Mouse (Mus musculus): Measurements from ENCODE around the gene Smarca5.

Smarca5 gene

DNA sequence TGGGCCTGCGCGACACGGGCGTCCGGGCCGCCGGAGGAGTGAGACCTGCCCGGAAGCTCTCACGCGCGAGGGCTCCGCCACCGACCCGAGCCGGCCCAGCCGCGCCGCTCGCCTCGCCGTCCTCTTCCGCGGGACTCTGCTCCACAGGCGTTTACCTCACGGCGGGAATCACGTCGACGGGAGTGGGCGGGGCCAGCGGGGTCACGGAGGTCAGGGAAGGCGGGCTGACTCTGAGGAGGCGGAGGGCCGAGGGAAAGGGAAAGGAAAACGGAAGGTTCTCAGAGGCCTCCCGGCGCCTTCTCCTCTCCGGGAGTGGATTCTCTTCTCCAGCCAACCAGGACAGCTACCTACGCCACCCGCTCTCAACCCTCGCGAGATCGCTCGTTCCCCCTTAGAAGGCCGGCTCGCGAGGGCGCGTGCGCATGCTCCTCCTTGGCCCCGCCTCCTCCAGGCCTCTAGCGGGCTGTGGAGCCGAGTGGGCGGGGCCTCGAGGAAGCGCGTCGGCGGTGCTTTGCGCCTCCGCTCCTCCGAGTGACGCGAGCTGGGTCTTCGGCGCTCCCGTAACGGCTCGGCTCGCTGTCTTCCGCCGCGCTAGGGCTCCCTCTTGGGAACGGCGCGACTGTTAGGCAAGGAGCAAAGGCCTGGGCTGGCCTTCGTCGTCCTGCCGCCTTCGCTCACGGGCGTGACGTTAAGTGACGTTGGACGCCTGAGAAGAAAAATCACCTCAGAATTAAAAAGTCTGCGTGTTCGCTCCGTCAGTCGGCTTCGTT is at the start of gene Smarca5:
Gene Smarca5, minus strand, starts transcription at position 343 of the 770 bp plus-strand sequence.
- DNase-seq, result peak; percentile 94

DNA sequence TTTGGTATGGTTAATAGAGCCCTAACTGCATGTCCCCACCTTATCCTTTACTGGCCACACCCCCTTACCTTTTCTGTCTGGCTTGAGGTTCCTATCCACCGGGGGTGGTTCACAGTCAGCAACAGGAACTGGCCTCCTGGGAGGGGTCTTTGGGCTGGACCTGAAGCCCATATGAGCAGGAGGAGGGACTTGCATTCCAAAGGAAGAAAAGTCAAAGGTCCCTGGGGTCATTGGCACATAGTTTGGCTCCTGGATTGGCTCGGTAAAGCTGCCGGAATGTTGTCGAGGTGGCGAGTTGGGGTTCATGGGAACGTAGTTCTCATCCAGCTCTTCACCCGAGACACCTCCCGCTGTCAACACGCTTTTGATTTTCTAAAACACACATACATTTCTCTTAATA is 45.3 kb upstream of the Smarca5 start:
- DNase-seq, result no peak

- DNase-seq, result no peak
Observed at GRCm38 (mm10) chr8:80783271-80783670, 44.0 kb upstream of the Smarca5 start.

- no peak for DNase-seq
Observed at GRCm38 (mm10) chr8:80781338-80781737, 42.0 kb upstream of the Smarca5 start.

GRCm38 (mm10) chr8:80780271-80780670 is 41.0 kb upstream of the Smarca5 start:
- DNase-seq, result no peak

DNA sequence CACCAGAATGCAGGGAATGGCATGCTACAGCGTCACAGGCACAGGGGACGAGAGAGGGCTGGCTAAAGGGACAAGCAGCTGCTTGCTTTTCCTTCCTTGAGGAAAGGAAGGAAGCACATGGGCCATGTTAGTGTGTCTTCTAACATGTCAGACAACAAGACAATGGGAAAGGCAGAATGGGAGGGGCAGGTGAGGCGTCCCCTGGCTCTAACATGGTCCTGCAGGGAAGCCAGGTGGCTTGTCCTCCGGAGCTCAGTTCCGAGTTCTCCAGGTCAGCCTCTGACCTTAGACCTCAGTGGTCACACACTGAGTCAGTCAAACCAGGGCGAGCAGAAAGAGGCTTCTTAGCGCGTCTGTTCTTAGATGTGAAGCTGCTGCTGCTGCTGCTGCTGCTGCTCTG is 37.1 kb upstream of the Smarca5 start:
- no peak for DNase-seq

DNA sequence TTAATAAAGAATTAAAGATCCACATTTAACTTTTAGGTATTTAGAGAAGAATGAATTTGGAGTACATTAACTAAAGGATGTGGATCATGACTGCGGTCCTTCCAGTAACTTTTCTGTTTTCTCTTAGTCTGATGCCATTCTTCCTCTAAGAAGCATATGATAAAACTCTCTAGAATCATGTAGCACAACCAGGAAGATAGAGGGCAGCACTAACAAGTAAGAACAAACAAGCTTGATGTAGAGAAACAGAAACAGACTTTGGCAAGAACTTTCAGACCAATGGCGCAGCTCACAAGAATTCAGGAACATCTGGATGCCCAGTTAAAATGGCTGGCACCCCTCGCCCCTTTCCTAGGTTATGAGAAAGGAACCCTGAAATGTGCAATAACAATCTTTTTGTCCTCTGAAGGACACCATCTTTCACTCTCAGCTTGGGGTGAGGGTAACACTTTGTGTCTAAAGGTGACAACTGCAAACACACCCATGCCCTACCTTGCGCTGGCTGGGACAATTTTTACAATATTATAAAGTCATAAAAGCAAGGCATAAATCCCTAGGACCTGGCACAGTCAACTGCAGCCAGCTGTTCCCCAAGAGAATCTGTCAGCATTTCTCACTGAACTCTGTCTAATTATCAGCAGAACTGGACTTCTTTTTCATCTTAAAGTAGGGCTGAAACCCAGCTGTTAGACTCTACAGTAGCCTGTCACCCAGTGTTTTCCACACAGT is 33.6 kb upstream of the Smarca5 start:
- DNase-seq, result peak; percentile 12

- no peak for DNase-seq
Observed at GRCm38 (mm10) chr8:80768451-80768850, 29.2 kb upstream of the Smarca5 start.

GRCm38 (mm10) chr8:80753017-80753715 is 13.9 kb upstream of the Smarca5 start:
- peak; percentile 71 for DNase-seq

- no peak for DNase-seq
Observed at GRCm38 (mm10) chr8:80752429-80752828, 13.1 kb upstream of the Smarca5 start.

- DNase-seq, result no peak
Observed at GRCm38 (mm10) chr8:80749091-80749490, 9.8 kb upstream of the Smarca5 start.

- no peak for DNase-seq
Observed at GRCm38 (mm10) chr8:80739932-80740331, 635 bp upstream of the Smarca5 start.

DNA sequence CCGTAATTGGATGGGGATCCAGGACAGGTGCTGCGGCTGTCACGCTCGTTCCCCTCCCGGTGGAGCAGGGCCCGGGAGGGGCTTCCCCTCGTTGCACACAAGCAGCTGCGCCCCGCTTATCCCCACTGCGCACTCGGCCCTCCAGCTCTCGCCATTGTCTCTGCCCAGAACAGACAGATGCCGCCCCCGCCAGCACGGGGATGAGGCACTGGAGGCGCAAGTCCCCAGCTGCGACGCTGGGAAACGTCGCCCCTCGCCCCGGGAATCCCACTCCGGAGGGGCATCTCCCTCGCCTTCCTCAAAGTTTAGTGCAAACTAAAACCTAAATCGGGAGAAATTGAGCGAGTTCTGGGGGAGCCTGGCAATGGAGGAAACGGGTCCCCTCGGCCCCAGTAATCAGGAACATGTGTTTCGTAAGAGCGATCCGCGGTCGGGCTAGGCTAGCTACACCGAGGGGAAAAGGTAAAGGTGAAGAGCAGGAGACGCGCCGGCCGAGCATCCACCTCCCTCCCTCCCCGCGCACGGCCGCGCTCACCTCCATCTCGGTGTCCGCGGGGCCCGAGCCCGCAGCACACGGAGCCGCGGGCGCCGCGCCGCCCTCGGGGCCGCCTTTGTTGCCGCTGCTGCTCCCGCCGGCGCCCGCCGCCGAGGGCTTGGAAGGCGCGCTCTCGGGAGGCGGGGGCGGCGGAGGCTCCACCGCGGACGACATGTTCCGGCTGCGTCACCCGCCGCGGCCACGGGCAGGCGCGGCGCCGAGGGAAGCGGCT is 726 bp downstream of the Smarca5 start:
- peak; percentile 73 for DNase-seq

- no peak for DNase-seq
Observed at GRCm38 (mm10) chr8:80738046-80738387, 1.3 kb downstream of the Smarca5 start.

DNA sequence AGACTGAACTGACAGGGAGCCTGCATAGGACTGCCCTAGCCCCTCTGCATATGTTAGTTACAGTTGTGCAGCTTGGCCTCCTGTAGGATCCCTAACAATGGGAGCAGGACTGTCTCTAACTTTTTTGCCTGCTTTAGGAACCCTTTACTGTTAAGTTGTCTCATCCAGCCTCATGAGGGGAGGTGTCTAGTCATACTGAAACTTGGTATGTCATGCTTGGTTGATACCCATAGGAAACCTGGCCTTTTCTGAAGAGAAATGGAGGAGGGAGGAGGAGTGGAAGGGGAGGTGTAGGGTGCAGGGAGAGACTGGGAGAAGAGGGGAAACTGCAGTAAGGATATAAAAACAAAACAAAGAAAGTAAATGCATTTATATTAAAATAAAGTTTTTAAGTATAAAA is 7.0 kb downstream of the Smarca5 start:
- DNase-seq, result no peak

GRCm38 (mm10) chr8:80714461-80714860 is 24.8 kb downstream of the Smarca5 start:
- no peak for DNase-seq

- DNase-seq, result no peak
Observed at GRCm38 (mm10) chr8:80710670-80711400, 28.5 kb downstream of the Smarca5 start.

DNA sequence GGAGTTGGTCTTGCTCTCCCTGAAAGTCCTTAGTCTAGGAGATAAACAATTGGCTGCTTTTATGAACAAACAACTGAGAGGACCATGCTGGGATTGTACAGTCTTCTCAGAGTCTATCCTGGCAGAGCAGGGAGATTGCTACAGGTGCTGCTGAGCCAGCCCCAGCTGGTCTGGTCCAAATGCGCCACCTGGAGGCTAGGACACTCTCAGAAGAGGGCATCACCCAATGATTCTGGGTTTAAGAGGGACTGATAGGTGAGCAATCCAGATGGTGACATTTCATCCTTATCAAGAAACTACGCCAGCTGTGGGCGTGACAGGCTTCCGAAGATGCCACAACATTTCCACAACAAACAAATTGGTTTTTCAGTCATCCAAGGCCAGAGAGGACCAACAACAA is 51.2 kb downstream of the Smarca5 start:
- peak; percentile 49 for DNase-seq

DNA sequence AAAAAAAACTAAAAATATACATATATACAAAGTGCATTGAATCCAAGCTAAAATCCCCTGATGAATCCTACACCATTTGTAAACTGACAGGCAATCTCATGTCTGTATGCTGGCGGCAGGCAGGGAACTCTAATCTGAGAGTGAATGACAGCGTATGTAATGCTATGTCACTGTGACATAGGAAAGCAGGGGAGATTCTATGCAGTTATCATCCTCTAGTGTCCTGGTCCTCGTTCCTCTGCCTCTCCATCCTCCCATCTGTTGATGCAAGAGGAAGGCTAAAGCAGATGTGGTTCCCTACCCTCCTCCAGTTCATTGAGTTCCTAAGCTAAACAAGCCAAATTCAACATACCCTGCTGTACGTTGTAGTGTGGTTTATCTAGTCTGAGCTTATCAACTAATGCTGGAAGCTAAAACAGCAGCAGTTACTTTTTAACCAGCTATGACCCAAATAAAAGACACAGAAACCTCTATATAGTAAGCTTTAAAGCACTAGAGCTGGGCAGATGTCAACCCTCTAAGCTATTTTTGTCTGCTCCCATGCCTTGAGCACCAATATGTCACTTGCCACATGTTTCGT is 55.5 kb downstream of the Smarca5 start:
- no peak for DNase-seq

DNA sequence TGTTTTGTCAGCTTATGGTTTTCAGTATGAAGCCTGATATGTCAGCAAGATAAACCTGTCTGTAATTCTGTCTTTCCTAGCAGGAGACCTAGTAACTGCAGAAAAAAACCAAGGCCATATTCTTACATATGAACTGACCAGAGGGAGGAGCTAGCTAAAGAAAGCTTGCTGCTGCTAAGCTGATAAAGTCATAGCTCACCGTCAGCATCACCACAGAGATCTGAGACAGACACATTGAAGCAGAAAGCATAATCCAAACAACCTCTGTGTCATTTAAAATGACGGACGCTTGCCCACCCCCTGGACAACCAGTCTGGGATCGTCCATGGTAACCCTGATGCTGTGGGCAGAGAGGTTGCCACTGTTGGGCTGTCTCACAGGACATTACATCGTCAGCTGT is 56.7 kb downstream of the Smarca5 start:
- DNase-seq, result no peak

DNA sequence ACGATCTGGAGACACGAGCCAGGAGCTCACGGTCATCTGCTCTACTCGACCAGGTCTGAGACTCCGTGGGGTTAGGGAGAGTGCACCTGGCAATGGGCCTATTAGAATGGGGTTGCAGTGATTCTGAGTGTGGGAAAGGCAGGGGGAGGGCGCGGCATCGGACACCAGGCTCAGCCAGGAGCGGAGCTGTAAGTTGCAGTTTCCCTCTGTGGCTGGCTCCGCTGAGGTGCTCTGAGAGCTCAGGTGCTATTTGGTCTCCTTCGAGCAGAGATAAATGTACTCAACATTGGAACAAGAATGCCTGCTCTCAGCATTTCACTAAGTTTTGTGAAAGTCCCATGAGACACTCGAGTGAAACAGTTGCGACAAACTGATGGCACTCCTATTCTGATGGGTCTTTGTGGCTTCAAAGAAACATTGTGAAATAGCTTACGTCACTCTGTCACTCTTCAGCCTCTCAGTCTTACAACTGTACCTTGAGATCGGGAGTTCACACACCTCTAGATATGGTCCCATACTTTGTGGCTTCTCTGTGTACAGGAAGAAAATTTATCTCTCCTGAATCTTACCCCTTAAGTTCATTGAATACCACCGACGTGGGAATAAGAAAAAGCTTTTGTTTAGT is 69.9 kb downstream of the Smarca5 start:
- DNase-seq, result no peak

All from right cerebral cortex, adult 18-20 months (tissue).